Mouse (Mus musculus): ENCODE measurements at regions not wholly inside any gene's neighbourhood (a gene's known extent, or its start where the extent isn't known, plus 50 kb on each side); places are given as distances from the start of the nearest gene placed in this dataset.
"Not testable (repeated sequence)": the region's sequence is repeated elsewhere in the genome, so short reads cannot be mapped to it uniquely, and the experiment has no call there.

GRCm38 (mm10) chr3:83416536-83416935, 288.8 kb downstream of the Dchs2 start:
- no peak for DNase-seq

- DNase-seq = no peak
Measured at GRCm38 (mm10) chr3:83424267-83424666, 296.5 kb downstream of the Dchs2 start.

DNA sequence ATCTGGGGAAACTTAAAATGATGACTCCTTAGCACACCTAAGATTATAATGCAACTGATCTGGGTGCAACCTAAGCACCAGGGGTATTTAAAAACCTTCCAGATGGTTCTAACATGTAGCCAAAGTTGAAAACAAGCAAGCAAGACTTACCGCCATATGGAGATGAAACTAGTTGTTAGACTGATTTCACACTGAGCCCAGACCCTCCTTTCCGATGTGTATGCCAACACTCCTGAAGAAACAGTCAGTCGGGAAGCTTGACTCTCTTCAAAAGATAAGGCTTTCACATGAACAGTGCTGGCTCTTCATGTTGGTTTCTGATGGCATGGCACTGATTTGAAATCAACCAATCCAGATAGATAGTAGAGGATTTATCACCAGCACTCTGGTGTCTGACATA, 301.6 kb downstream of the Dchs2 start:
- no peak for DNase-seq

- DNase-seq = no peak
Measured at GRCm38 (mm10) chr3:83446154-83446667, 318.5 kb downstream of the Dchs2 start.

DNA sequence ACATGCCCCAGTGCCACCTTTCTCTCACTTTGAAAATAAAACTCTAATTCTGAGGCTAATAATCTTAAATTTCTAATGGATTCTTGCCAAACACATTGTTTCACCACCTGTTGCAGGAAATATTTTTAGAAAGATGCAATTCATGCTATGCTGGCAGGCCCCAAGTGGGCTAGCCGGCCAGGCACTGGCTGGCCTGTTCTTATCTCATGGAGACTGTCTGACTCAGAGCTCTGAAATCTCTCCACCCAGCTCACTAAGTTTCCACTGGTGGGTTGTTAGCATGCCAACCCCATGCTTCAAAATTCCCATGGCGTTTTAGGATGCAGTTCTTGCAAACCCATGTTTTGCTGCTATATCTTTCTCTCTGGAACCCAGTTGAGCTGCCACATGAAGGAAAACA, 315.5 kb upstream of the Sfrp2 start:
- DNase-seq = no peak

DNA sequence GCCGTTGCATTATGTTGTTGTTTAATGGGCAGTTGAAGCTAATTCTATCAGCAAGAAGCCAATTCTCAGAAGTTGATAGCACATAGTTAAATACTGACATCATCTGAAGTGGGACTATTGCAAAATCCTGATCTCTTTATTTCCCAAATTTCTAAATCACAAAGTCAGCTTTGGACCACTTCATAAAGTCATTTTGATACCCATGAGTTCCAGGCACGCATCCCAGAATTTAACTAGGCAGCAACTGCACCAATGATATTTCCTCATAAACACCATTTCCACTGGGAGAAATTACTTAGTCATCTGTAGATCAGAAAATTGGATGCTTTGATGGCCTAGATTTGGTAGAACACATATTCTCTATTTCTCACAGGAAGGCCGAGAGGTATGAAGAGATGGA, 314.8 kb upstream of the Sfrp2 start:
- DNase-seq = no peak

- no peak for DNase-seq
Measured at GRCm38 (mm10) chr3:83453462-83453861, 312.7 kb upstream of the Sfrp2 start.

- no peak for DNase-seq
Measured at GRCm38 (mm10) chr3:83458450-83458849, 307.7 kb upstream of the Sfrp2 start.

GRCm38 (mm10) chr3:83479251-83479650, 286.9 kb upstream of the Sfrp2 start:
- DNase-seq = no peak

GRCm38 (mm10) chr3:83480176-83480575, 285.9 kb upstream of the Sfrp2 start:
- no peak for DNase-seq

- DNase-seq = no peak
Measured at GRCm38 (mm10) chr3:83486192-83486716, 279.9 kb upstream of the Sfrp2 start.

GRCm38 (mm10) chr3:83495584-83495983, 270.5 kb upstream of the Sfrp2 start:
- DNase-seq = no peak

DNA sequence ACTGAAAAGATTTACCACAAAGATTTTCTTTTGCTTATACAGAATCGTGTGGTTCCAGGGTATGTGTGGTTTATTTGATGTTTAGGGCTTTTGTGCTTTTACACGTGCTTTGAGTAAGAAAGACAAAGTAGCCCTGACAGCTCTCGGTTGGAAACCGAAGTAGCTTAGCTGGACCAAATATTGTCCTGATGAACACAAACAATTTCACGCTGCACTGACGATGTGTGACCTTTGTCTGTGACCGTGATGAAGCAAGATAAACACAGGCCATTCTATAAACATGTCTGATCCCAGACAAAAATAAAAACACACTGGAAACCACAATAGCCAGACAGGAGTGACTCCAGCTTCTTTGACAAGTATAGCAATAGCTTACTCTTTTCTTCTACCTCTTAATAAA, 262.2 kb upstream of the Sfrp2 start:
- DNase-seq = no peak

DNA sequence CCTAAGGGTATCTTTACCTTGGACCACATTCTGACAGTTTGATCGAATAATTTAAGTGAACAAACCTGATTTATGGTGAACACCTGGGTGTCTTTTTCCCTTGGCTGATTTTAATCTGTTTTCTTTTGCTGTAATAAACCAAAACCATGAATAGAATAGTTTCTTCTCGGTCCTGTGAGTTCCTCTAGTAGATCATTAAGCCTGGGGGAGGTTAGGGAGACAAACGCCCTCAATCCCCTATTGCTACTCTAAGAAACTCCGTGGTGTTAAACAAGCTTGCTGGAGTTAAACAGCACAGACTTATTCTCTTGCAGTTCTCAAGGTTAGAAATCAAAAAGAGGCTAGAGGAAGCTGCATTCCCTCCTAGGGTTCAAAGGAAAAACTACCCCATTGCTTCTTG, 249.5 kb upstream of the Sfrp2 start:
- DNase-seq = no peak

- DNase-seq = no peak
Measured at GRCm38 (mm10) chr3:83517914-83518635, 248.0 kb upstream of the Sfrp2 start.

DNA sequence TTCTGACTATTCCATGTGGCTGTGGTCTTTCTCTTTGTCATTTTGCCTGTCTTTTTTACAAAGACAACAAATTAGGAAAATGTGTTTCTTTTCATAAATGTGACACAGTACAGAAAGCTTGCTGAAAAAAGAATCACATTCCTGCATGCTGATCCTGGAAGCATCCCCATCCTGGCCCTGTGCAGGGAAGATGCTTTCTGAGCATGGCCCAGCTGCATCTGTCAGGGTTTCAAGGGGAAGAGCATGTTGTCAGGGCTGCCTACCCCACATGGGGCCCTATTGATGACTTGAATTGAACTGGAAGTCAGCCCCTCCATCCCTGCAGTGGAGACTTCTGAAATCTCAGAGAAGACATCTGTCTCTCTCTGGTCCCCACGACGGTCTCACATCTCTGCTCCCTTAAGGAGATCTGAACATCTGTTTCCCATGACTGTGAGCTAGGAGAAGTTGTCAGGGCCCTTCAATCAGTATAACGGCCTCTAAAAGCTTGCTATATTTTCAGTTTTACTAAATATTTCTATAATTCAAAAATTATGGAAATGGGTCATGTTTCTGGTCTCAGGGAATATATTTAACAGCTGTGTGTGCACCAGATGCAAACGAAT, 235.8 kb upstream of the Sfrp2 start:
- DNase-seq = no peak

DNA sequence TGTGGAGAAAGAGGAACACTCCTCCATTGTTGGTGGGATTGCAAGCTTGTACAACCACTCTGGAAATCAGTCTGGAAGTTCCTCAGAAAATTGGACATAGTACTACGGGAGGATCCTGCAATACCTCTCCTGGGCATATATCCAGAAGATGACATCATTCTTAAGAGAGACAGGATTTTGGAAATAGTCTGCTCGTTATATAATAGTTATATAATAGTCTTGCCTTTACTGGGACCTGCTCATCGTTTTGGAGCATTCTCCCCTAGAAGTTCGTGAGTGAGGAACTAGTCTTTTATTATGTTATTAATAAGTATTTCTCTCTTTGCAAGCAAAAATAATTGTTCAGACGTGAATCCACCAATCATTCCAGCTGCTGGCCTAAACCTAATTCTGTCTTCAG, 229.5 kb upstream of the Sfrp2 start:
- DNase-seq = not testable (repeated sequence)

DNA sequence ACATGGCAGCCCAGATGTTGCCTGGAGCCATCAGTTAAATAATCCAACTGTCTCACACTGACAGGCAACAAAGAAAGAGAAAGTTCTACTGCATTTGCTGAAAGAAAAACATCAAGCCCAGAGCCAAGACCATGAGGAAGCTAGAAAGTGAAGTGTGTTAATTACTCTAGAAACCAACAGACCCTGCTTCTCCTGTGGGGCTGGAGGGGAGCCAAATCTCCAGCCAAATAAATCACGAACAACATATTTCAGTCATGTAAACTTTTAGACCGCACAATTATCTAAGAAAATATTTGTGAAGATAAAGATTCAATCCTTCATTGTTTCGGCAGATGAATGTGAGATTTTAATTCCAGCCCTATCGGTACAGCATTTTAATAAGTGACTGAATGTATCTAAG, 228.9 kb upstream of the Sfrp2 start:
- DNase-seq = no peak

GRCm38 (mm10) chr3:83537711-83538110, 228.4 kb upstream of the Sfrp2 start:
- DNase-seq = no peak

DNA sequence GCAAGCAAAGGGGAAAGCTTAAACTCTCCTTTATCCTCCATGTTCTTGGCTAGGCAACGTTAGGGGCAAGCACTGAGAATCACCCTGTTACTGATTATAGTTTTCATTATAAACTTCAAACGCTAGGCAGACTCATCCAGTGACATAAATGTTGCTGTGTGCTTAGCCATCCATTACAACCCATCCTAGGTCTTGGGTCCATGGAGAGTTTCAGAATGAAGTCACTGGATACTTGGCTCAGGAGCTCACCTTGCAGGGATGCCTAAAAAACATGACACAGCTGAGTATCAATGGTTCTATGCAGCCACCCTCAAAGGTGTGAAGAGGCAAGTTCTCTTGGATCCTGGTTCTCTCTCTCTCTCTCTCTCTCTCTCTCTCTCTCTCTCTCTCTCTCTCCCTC, 227.2 kb upstream of the Sfrp2 start:
- DNase-seq = no peak

DNA sequence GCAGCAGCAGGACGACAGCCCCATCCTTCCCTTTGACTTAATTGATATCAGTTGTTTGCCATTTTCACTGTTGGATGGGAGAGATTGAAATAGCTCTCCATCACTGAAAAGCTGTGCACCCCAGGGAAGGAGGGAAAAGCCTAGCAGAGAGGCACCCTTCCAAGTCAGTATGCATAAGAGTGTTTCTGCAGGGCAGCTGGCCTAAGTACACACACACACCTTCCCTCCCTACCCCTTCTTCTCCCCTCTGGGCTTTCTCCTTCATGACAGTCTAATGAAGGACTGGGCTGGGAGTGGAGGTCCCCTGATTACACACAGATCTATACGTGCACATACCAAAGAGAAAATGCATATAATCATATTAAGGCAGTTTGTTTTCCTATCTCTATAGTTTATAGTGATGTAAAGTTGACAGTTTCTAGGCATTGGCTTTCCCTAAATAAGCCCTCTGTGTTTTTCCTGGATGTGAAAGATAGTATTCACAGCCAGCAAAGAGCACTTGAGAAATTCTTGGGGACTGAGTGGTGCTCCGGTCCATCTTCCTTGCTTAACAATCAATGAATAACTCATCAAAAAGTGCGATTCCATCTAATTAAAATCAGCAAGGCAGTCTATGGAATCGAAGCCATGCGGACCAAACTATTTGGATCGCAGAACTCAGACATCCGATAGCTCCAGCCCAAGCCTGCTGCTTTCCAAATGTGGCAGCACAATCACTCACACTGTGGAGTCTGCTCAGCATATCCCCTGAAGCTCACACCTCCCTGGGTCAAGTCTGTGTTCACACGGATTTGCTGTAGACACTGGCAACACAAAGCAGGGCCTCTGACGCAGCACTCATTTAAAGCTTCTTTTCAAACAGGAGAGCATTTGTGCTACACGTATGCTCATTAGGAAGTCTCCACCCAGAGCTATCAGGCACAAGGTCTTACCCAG, 224.9 kb upstream of the Sfrp2 start:
- no peak for DNase-seq

DNA sequence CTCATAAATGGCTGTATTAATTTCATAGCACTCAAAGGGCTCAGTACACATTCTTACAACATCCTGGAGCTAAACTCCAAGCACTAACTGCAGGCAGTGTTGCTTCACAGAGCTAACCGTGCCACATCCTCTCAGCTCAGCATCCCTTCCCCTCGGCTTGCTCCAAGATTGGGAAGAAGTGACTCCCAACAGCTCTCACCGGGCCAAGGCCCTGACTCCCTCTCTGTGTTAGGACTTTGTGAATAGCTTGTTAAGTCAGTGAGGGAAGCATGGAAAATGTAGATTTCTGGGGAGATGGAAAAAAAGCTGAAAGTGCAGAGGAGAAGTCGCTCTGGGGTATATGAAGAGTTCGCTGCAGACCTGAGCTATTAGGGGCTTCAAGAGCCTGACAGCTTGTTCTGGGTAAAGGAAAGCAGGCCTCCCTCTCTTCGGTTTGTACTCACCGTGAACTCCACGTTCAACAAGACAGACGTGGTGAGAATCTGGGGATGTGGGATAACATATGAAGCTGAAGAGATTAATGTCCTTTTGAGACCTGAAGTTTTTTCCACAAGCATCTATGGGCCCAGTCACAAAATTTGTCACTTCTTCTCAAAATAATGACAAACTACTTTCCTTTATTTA, 213.5 kb upstream of the Sfrp2 start:
- no peak for DNase-seq

DNA sequence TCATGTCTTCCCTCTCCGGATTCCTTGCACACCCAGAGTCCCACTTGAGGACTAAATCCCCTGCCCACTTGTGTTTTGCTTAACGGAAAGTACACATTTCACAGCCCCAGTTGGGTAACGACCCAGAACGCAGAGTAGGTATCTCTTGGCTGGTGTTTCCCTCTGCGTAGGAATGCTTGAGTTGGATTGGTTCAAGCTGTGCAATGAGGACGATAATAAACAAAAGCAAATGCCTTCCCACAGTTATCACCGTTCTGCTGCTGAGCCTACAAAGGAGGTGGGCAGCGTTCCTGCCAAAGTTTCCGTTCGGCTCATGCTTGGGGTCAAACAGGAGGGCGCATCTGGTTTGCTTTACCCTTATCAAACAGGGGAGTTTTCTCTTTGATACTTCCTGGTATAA, 212.3 kb upstream of the Sfrp2 start:
- no peak for DNase-seq

All from cerebellum, postnatal 36 days (tissue).